Mouse (Mus musculus): ENCODE results near the gene Acadm.

The Acadm gene

DNA sequence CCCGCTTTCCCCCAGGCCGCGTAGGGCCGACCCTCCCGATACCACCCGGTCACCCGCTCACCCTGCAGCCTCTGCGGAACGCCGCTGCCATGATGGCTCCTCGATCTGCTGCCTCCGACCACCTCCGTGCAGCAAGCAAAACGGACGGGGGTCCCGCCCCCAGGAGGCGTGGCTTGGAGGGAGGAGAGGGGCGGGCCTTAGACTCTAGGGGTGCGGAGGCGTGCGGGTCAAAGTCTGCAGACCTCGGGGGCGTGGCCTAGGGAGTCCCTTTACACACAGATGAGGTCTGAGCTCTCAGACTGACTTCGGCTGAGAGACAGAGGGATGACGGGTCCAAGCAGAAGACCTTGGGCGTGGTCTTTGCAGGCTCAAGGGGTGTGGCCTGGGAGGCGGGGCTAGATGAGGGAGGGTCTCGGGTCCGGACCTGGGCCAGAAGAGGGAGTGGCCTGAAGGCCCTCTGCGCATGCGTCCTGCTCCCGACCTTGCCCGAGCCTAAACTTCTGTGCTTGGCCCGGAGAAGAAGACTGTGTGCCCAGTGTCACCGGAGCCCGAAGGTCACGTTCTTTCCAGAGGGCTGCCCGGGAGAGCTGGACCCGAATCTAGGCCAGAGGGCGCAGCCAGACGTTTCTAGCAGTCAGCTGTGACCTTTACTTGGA is at the start of gene Acadm:
Acadm (minus strand) TSS at position 298 of the 656 bp plus-strand sequence.
- DNase-seq: peak; percentile 98

DNA sequence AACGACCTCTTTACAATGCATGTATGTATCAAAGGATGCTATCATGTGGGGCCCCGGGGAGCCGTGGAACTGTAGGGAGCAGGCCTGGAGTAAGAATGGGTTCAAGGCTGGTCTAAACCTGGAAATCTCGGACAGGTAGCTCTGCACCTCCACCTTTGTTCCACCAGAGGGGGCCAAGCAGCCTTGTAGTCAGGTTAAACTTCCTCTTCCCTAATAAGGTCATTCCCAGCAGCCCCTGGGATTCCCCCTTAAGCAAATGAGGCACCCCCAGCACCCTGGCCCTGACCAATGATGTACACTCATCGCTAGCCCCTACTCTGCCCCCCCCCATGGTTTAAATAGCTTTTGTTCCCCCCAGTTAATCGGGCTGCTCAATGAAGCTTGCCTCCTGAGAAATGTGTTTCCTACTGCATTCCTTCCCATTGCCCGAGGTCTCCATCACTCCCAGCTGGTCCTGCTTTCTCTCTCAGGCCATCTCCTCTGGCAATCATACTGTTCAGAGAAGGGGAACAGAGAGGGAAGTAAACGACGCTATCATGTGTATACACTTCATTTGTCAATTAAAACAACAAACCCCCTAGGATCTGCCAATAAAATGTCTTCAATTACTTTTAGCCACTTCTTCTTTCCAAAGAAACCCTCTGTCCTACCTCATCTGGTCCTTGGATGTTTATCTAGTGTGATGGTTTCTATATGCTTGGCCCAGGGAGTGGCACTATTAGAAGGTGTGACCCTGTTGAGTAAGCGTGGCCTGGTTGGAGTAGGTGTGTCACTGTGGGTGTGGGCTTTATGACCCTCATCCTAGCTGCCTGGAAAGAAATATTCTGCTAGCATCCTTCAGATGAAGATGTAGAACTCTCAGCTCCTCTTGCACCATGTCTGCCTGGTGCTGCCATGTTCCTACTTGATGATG is 40.3 kb upstream of the Acadm start:
- DNase-seq: peak in 1 of 2 experiments; percentile 16

DNA sequence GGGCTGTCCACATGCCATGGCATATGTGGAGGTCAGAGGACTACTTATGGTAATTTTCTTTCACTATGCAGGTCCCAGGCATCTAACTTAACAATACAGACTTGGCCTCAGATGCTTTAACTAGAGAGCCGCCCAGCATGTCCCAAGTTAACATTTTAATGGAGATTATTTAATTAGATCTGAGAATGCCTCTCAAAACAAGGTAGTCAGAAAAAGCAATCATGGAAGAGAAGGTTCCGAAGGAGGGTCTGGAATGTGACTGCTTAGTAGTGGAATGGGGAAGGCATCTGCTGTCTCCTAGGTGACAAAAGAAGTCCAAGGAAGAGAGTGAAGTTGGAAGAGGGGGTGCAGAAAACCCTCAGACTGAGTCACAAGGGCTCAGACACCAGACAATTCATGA is 36.2 kb upstream of the Acadm start:
- DNase-seq: no peak

GRCm38 (mm10) chr3:153975791-153976190 is 31.4 kb upstream of the Acadm start:
- no peak for DNase-seq

DNA sequence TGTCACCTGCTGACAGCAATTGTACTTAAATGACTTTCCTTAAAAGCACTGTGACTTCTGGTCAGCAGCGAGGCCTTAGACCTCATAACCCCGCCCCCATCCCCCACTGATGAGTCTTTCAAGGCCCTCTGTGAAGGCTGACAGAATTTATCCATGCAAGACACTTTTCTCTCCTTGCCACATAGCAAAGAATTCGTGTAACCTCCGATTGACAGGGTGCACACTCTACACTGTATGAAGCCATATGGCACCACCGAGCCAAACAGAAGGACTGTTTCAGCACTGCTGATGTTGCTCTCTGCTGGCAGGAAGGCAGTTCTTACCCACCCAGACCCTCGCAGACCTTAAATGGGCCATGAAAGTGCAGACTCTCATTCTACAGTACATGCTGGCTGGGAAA is 30.6 kb upstream of the Acadm start:
- DNase-seq: no peak

DNA sequence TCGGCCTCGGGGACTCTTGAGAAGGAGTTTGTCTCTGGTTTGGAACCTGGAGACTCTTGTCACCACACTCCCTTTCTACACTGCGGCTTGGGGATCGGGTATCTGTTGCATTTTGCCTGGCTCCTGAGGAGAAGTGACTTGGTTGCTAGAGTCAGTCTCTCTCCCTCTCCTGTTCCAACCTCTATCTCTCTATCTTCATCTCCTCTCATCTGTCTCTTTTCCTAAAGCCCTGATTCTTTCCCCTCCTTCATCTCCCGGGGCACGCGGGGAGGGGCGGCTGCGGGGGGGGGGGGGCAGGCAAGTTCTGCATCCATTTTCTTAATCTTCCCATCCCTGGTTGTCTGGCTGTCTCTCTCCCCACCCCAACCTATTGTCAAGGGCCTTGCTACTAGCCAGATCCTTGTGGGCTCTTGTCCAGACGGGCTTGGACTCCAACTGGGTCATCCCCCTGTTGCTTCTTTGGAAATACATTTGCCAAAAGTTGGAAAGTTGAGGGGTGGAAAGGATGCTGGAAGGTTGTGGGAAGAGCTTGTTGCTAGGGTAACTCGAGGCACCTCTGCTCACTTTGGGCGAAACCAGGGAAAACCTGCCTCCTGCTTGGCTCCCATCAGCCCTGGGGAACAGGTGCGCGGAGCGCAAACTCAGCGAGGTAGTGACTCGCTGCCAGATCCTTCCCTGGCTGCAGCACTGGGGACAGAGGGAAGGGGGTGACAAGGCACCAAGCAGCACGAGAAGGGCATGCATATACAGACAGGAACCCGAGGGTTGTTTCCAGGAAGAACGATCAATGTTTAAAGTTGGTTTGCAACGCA is 29.7 kb upstream of the Acadm start:
- no peak for DNase-seq

DNA sequence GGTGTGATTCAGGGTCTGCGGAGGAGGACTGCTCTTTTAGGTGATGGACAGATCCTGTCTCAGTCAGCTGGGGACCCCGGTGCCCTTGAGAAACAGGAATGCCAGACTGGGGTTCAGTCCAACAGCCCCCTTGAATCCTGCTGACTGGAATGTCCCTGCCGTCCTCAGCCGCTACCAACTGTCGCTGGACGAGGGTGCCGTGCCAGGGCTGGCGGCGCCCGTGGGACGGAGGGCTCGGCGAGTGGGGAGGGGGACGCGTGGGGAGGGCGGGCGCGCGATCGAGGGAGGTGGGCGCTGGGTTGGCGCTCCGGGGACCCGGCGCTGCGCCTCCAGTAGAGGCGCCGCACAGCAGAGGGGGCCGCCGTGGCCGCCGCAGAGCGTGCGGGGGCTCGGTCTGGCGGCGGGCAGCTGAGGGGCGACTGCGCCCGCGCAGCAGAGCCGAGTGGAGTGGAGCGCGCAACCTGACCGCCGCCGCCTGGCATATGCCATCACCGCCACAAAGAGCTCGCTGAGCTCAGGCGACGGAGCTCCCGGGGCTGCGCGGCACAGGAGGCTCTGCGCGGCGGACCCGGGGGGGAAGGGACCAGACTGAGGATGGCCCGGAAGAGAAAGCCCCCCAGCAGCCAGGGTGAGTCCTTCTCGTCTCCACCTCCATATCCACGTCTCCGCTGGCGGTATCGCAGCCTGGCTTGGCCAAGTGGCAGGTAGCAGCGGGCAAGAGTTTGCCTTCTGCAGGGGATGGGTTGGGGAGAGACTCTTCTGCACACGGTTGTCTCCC is 28.9 kb upstream of the Acadm start, which contains the start of gene Slc44a5:
Slc44a5 (plus strand) TSS at position 266 of the 778 bp plus-strand sequence.
- DNase-seq: peak in 1 of 2 experiments; percentile 27

- DNase-seq: no peak
These were observed 25.0 kb upstream of the Acadm start for GRCm38 (mm10) chr3:153969451-153969850.

DNA sequence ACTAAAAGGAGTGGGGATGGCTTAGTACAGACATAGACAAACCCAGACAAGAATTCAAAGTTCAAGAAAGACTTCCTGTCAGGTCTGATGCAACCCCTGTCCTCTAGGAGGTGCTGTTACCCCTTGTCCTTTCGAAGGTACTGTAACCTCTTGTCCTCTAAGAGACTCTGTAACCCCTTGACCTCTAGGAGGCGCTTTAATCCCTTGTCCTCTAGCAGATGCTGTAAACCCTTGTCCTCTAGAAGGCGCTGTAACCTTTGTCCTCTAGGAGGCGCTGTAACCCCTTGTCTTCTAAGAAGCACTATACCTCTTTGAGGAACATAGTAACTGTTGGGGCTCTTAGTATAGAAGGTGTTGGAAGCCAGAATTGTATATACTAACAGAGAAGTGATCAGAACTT is 24.1 kb upstream of the Acadm start:
- DNase-seq: peak in 1 of 2 experiments; percentile 42

DNA sequence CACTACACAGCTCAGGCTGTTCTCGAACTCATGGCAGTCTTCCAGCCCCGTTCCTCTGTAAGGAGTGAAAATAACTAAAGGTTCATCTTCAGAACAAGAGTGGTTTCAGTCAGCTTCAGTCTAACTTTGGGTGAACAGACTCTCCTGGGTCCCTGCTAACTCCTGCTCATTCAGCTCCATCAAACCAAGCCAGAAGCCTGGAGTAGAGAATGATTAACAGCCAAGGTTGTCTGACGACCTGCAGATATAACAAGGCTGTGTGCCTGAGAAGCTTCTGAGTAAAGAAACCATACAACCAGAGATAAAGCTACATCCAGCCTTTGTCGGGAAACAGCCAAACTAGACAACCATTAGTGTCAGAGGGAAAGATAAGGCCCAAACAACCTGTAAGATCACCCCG is 23.0 kb upstream of the Acadm start:
- no peak for DNase-seq

GRCm38 (mm10) chr3:153961632-153962389 is 17.4 kb upstream of the Acadm start:
- DNase-seq: no peak

GRCm38 (mm10) chr3:153960884-153961283 is 16.5 kb upstream of the Acadm start:
- no peak for DNase-seq

GRCm38 (mm10) chr3:153959731-153960207 is 15.3 kb upstream of the Acadm start:
- no peak for DNase-seq

DNA sequence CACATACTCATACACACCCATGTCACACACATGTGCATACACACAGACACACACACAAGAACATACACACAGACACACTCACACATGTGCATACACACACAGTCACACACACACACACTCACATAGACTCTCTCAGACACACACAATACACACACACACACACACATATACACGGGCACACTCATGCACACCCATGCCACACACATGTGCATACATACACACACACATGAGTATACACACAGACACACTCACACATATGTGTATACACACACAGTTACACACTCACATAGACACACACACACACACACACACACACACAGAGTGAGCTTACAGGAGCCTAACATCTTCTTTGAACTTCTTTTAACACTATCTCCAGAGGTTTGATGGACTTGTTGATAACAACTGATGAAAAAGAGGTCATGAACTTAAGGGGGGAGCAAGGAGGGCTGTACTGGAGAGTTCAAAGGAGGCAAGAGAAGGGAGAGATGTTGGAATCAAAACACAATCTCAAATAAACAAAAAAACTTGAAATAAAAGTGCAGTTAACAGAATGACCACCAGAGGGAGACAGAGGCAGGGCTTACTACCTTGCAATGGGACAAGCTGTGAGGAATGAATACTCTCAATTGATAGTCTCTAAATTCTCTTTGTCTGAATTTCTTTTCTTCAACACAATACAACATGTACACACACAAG is 14.8 kb upstream of the Acadm start:
- no peak for DNase-seq

GRCm38 (mm10) chr3:153957916-153958315 is 13.5 kb upstream of the Acadm start:
- DNase-seq: no peak

- DNase-seq: no peak
These were observed 3.7 kb upstream of the Acadm start for GRCm38 (mm10) chr3:153948176-153948575.

GRCm38 (mm10) chr3:153947271-153947670 is 2.8 kb upstream of the Acadm start:
- no peak for DNase-seq

GRCm38 (mm10) chr3:153943901-153944334 is 514 bp downstream of the Acadm start:
- no peak for DNase-seq

- DNase-seq: no peak
These were observed 1.3 kb downstream of the Acadm start for GRCm38 (mm10) chr3:153943003-153943640.

GRCm38 (mm10) chr3:153941613-153942012 is 2.8 kb downstream of the Acadm start:
- no peak for DNase-seq
